Comparison of ENCODE assay signal across 20 mouse cellular contexts in genomic region chr5:18448330-18448670, GRCm38 (mm10).
A peak's percentile ranks its signal among the peaks of the same experiment; 100 is the strongest.
DNase-seq lines count a peak whose midpoint lies in the region; ATAC-seq and TF ChIP-seq lines count a peak whose summit lies in the region.
"Had no signal": no experiment of that assay in that cellular context is flagged by ENCODE, and none has a peak within 500 bp of the region (broad histone marks: within the 10 kb centered on the region; RNA-seq: fewer than 3 reads in every experiment).

No protein-coding gene starts in this region.

- H3K9ac ChIP-seq in forebrain, embryonic 15.5 days (replicated peaks): no peak overlapping the region
- no peak overlapping the region for H3K9ac ChIP-seq in forebrain, embryonic 11.5 days (ENCODE audit: low read length)
- H3K9ac ChIP-seq in hindbrain, embryonic 14.5 days: no peak overlapping the region
- H3K9ac ChIP-seq in hindbrain, postnatal 0 days (replicated peaks; ENCODE audit: low read length): no peak overlapping the region
- H3K9ac ChIP-seq in midbrain, embryonic 15.5 days: no peak overlapping the region
- H3K9ac ChIP-seq: forebrain, postnatal 0 days; heart, embryonic 15.5 days had no signal

- H3K4me3 ChIP-seq in forebrain, embryonic 15.5 days: no peak overlapping the region
- H3K4me3 ChIP-seq in forebrain, embryonic 11.5 days (ENCODE audit: low read depth, low read length): no peak overlapping the region
- H3K4me3 ChIP-seq in hindbrain, embryonic 14.5 days (replicated peaks; ENCODE audit: low read length): no peak overlapping the region
- no peak overlapping the region for H3K4me3 ChIP-seq in hindbrain, postnatal 0 days (ENCODE audit: low read length)
- no peak overlapping the region for H3K4me3 ChIP-seq in midbrain, embryonic 15.5 days
- no peak overlapping the region for H3K4me3 ChIP-seq in midbrain, embryonic 10.5 days
- H3K4me3 ChIP-seq: heart, embryonic 10.5 days; heart, embryonic 15.5 days; hindbrain, embryonic 10.5 days had no signal

- no peak for DNase-seq in forebrain, embryonic 11.5 days (ENCODE audit: low spot score)
- no peak for DNase-seq in hindbrain, embryonic 14.5 days (ENCODE audit: low spot score)
- no peak for DNase-seq in hindbrain, postnatal 0 days (ENCODE audit: low spot score)
- no peak for DNase-seq in midbrain, embryonic 10.5 days (ENCODE audit: low spot score)
- DNase-seq: adrenal gland, postnatal 14 days; cerebellum, adult 11-12 months; cerebellum, adult 9-10 months; cerebellum, postnatal 25 days; forebrain, postnatal 0 days; gastrocnemius, postnatal 14 days had no signal

- H3K4me1 ChIP-seq in forebrain, embryonic 15.5 days: no peaks in the 10 kb centered on the region
- H3K4me1 ChIP-seq in forebrain, embryonic 11.5 days (replicated peaks; ENCODE audit: control insufficient read depth, insufficient read depth, low read length): no peaks in the 10 kb centered on the region
- H3K4me1 ChIP-seq in hindbrain, embryonic 14.5 days (replicated peaks; ENCODE audit: control insufficient read depth, insufficient read depth, low read length): no peaks in the 10 kb centered on the region
- H3K4me1 ChIP-seq in hindbrain, postnatal 0 days (ENCODE audit: insufficient read depth, low read length): no peaks in the 10 kb centered on the region
- no peaks in the 10 kb centered on the region for H3K4me1 ChIP-seq in midbrain, embryonic 15.5 days
- H3K4me1 ChIP-seq in midbrain, embryonic 10.5 days: no peaks in the 10 kb centered on the region
- H3K4me1 ChIP-seq: heart, embryonic 10.5 days; heart, embryonic 15.5 days; hindbrain, embryonic 10.5 days had no signal

- TF ChIP-seq CTCF in hindbrain, postnatal 0 days (IDR thresholded peaks at IDR 0.05; ENCODE audit: low read depth): no peak

- no peak overlapping the region for H3K4me2 ChIP-seq in forebrain, embryonic 15.5 days (replicated peaks)
- no peak overlapping the region for H3K4me2 ChIP-seq in forebrain, embryonic 11.5 days (ENCODE audit: low read depth, low read length, severe bottlenecking)
- H3K4me2 ChIP-seq in hindbrain, embryonic 14.5 days (replicated peaks): no peak overlapping the region
- H3K4me2 ChIP-seq in hindbrain, postnatal 0 days (ENCODE audit: low read depth, low read length): no peak overlapping the region
- H3K4me2 ChIP-seq in midbrain, embryonic 15.5 days: no peak overlapping the region
- H3K4me2 ChIP-seq: heart, embryonic 15.5 days had no signal

- H3K27ac ChIP-seq in forebrain, embryonic 15.5 days (replicated peaks): no peak overlapping the region
- H3K27ac ChIP-seq in forebrain, embryonic 11.5 days (ENCODE audit: low read depth, low read length): no peak overlapping the region
- H3K27ac ChIP-seq in hindbrain, embryonic 14.5 days: no peak overlapping the region
- H3K27ac ChIP-seq in hindbrain, postnatal 0 days: no peak overlapping the region
- no peak overlapping the region for H3K27ac ChIP-seq in midbrain, embryonic 15.5 days
- no peak overlapping the region for H3K27ac ChIP-seq in midbrain, embryonic 10.5 days (replicated peaks)
- H3K27ac ChIP-seq: heart, embryonic 10.5 days; heart, embryonic 15.5 days; hindbrain, embryonic 10.5 days had no signal

- ATAC-seq in forebrain, embryonic 15.5 days (replicated peaks): peak; percentile 11; the same call in 1 of the 2 replicates
- ATAC-seq in forebrain, embryonic 11.5 days (replicated peaks; ENCODE audit: low FRiP score): no peak
- ATAC-seq in hindbrain, embryonic 14.5 days (ENCODE audit: low FRiP score): peak; percentile 8; the same call in 1 of the 2 replicates
- ATAC-seq in hindbrain, postnatal 0 days: no peak
- peak; percentile 52; the same call in 1 of the 2 replicates for ATAC-seq in midbrain, embryonic 15.5 days (replicated peaks)
- ATAC-seq: activated CD4-positive, CD25-positive, alpha-beta regulatory T cell, adult 4 months; forebrain, postnatal 0 days; inflammation-experienced regulatory T-cells, adult 6 months; intestine, postnatal 0 days; Patski had no signal

- WGBS in forebrain, embryonic 15.5 days: 86% methylated on average over 5 of the region's 5 CpGs
- 95% methylated on average over 5 of the region's 5 CpGs for WGBS in forebrain, embryonic 11.5 days
- WGBS in hindbrain, embryonic 14.5 days: 89% methylated on average over 5 of the region's 5 CpGs
- 90% methylated on average over 5 of the region's 5 CpGs for WGBS in hindbrain, postnatal 0 days
- 90% methylated on average over 5 of the region's 5 CpGs for WGBS in midbrain, embryonic 15.5 days
- 89% methylated on average over 5 of the region's 5 CpGs for WGBS in midbrain, embryonic 10.5 days

- H3K27me3 ChIP-seq in forebrain, embryonic 15.5 days: no peaks in the 10 kb centered on the region
- H3K27me3 ChIP-seq in forebrain, embryonic 11.5 days (ENCODE audit: control insufficient read depth, insufficient read depth, low read length): no peaks in the 10 kb centered on the region
- no peaks in the 10 kb centered on the region for H3K27me3 ChIP-seq in hindbrain, embryonic 14.5 days (ENCODE audit: control insufficient read depth, insufficient read depth, low read length)
- H3K27me3 ChIP-seq in hindbrain, postnatal 0 days (ENCODE audit: insufficient read depth, low read length): no peaks in the 10 kb centered on the region
- no peaks in the 10 kb centered on the region for H3K27me3 ChIP-seq in midbrain, embryonic 15.5 days (replicated peaks)
- H3K27me3 ChIP-seq in midbrain, embryonic 10.5 days (ENCODE audit: low read depth, poor library complexity, severe bottlenecking): no peaks in the 10 kb centered on the region
- H3K27me3 ChIP-seq: CH12.LX; heart, embryonic 15.5 days; Patski had no signal

- no peaks in the 10 kb centered on the region for H3K36me3 ChIP-seq in forebrain, embryonic 15.5 days
- no peaks in the 10 kb centered on the region for H3K36me3 ChIP-seq in forebrain, embryonic 11.5 days (ENCODE audit: control insufficient read depth, insufficient read depth, low read length)
- no peaks in the 10 kb centered on the region for H3K36me3 ChIP-seq in hindbrain, embryonic 14.5 days (replicated peaks; ENCODE audit: control insufficient read depth, insufficient read depth)
- H3K36me3 ChIP-seq in hindbrain, postnatal 0 days (ENCODE audit: insufficient read depth, low read length): no peaks in the 10 kb centered on the region
- no peaks in the 10 kb centered on the region for H3K36me3 ChIP-seq in midbrain, embryonic 15.5 days (replicated peaks)
- no peaks in the 10 kb centered on the region for H3K36me3 ChIP-seq in midbrain, embryonic 10.5 days
- H3K36me3 ChIP-seq: heart, embryonic 10.5 days; heart, embryonic 15.5 days; hindbrain, embryonic 10.5 days had no signal

- H3K9me3 ChIP-seq in forebrain, embryonic 15.5 days: no peaks in the 10 kb centered on the region
- H3K9me3 ChIP-seq in forebrain, embryonic 11.5 days (ENCODE audit: control insufficient read depth, low read length): no peaks in the 10 kb centered on the region
- H3K9me3 ChIP-seq in hindbrain, embryonic 14.5 days (ENCODE audit: control insufficient read depth, low read length): no peaks in the 10 kb centered on the region
- no peaks in the 10 kb centered on the region for H3K9me3 ChIP-seq in hindbrain, postnatal 0 days (ENCODE audit: low read length)
- no peaks in the 10 kb centered on the region for H3K9me3 ChIP-seq in midbrain, embryonic 15.5 days
- H3K9me3 ChIP-seq in midbrain, embryonic 10.5 days (replicated peaks): no peaks in the 10 kb centered on the region
- H3K9me3 ChIP-seq: heart, embryonic 10.5 days; heart, embryonic 15.5 days; hindbrain, embryonic 10.5 days had no signal

Comparison
In these comparisons a context has a peak if more than half of its experiments do, and no peak if none do; other contexts are left out.
1. ATAC-seq: peak in forebrain, embryonic 15.5 days (single experiment), hindbrain, embryonic 14.5 days (single experiment) and midbrain, embryonic 15.5 days (single experiment); none in forebrain, embryonic 11.5 days (single experiment) and hindbrain, postnatal 0 days (single experiment).